Mouse (Mus musculus) ES-E14 (cell line): ENCODE data around the gene Rasgef1c.

ENCODE experiments used
- CHD2 ChIP-seq: IDR thresholded peaks from 2 replicates; pipeline ENCODE4 v1.6.1; 2014; ENCODE audit warnings: mild to moderate bottlenecking, low read depth, low read length, inconsistent platforms
- HCFC1 ChIP-seq: IDR thresholded peaks from 2 replicates; pipeline ENCODE4 v1.6.1; 2012; ENCODE audit warnings: low read length, inconsistent platforms, borderline replicate concordance; ENCODE audit not compliant: insufficient read depth
- MAFK ChIP-seq: IDR thresholded peaks from 2 replicates; pipeline ENCODE4 v1.6.1; 2014; ENCODE audit warnings: mild to moderate bottlenecking, low read depth, low read length, inconsistent platforms; ENCODE audit not compliant: insufficient read depth
- ZC3H11A ChIP-seq: IDR thresholded peaks from 2 replicates; pipeline ENCODE4 v1.6.1; 2012; ENCODE audit warnings: low read depth, mild to moderate bottlenecking, inconsistent platforms, low read length, borderline replicate concordance
- ZNF384 ChIP-seq: IDR thresholded peaks from 2 replicates; pipeline ENCODE4 v1.6.1; 2012; ENCODE audit warnings: low read depth, low read length, inconsistent platforms

DNA sequence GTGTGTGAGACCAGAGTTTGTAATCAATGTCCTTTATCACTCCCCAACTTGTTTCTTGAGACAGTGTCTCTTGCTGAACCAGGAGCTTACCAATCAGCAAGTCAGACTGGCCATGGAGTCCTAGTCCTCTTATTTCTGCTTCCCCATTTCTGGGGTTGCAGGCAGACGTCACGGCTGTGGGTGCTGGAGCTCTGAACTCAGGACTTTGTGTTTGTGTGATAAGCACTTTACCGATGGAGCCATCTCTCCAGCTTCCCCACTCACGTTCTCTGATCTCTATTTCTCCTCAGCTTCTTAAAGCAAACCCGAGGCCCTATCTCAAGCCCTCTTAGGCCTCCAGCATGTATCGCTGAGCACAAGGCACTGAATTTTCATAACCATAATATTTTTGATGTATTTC lies 17.7 kb downstream of the Rasgef1c start:
- no peak for TF ChIP-seq ZC3H11A
- TF ChIP-seq CHD2 = no peak
- no peak for TF ChIP-seq HCFC1
- TF ChIP-seq ZNF384 = no peak
- TF ChIP-seq MAFK = no peak
